Mouse (Mus musculus) lung, embryonic 15.5 days (tissue): Measurements from ENCODE around the gene Slc20a1. TPM values are rescaled to one million over a fixed set of nuclear protein-coding genes. Genes with fewer than 3 reads are reported as not detected.

Experiments used
- polyA plus RNA-seq: library from polyadenylated mRNA; unstranded; fragments of >200 nt; fragmentation: Nextera tagmentation; extraction: Ambion mirVana; gene quantifications from 2 replicates; pipeline ENCODE4 v1.2.1, GENCODE M21; 2015

Slc20a1 gene
- polyA plus RNA-seq, 1 experiment from 2014 or later, result 27.2 TPM

Other genes starting within 250 kb of the Slc20a1 start
- 1.6 and 1.8 TPM in 2 replicates for gene Zc3h6, start 231.4 kb upstream of the Slc20a1 start, polyA plus RNA-seq
- 15.9 and 16.1 TPM in 2 replicates for gene Gm10762, start 231.0 kb upstream of the Slc20a1 start, polyA plus RNA-seq
- 0.09 and 0.20 TPM in 2 replicates for gene Vinac1, start 150.6 kb upstream of the Slc20a1 start, polyA plus RNA-seq
- 12.4 and 13.7 TPM in 2 replicates for gene Ttl, start 132.8 kb upstream of the Slc20a1 start, polyA plus RNA-seq
- 27.4 and 27.9 TPM in 2 replicates for gene Polr1b, start 97.8 kb upstream of the Slc20a1 start, polyA plus RNA-seq
- 27.1 and 27.8 TPM in 2 replicates for gene Chchd5, start 69.1 kb upstream of the Slc20a1 start, polyA plus RNA-seq
- gene Ckap2l, start 98.4 kb downstream of the Slc20a1 start, polyA plus RNA-seq, result 46.0 and 50.0 TPM in 2 replicates
- gene Il1a, start 111.2 kb downstream of the Slc20a1 start, polyA plus RNA-seq, result 0.15 and 0.16 TPM in 2 replicates
- not detected in 2 replicates for gene Il1b, start 172.4 kb downstream of the Slc20a1 start, polyA plus RNA-seq